Mouse (Mus musculus) MEL (cell line): ENCODE data around the gene Fgf11. TPM values are rescaled to one million over a fixed set of nuclear protein-coding genes. Genes with fewer than 3 reads are reported as not detected.
A peak's percentile ranks its signal among the peaks of the same experiment; 100 is the strongest.

Experiments
- DNase-seq: peaks from one replicate; pipeline ENCODE4 v3.0.0; 2011; ENCODE audit warnings: low read depth, low spot score
- H3K27ac ChIP-seq: 2 replicates; pipeline ENCODE4 v1.5.1; 2012; ENCODE audit warnings: low read depth, mild to moderate bottlenecking, control low read depth, low read length, moderate library complexity; ENCODE audit not compliant: control insufficient read depth
- H3K27me3 ChIP-seq, 2 experiments: fragments of 150-350 bp in 1 of 2; sonication (generic) in 1 of 2; 2 replicates each; pipeline ENCODE4 v1.6.1; 2012; ENCODE audit warnings: low read length in 2 of 2, mild to moderate bottlenecking in 2 of 2, improper control_type of control experiment in 1 of 2, moderate library complexity in 1 of 2; ENCODE audit not compliant: insufficient read depth in 2 of 2, control insufficient read depth in 1 of 2
- H3K36me3 ChIP-seq, 2 experiments: 2 replicates each; pipeline ENCODE4 v1.6.1; 2012 to 2014; ENCODE audit warnings: low read length in 2 of 2, improper control_type of control experiment in 1 of 2, inconsistent platforms in 1 of 2, mild to moderate bottlenecking in 1 of 2; ENCODE audit not compliant: insufficient read depth in 2 of 2, control insufficient read depth in 1 of 2
- H3K4me1 ChIP-seq, 2 experiments: fragments of 150-350 bp in 1 of 2; sonication (generic) in 1 of 2; 2 replicates each; pipeline ENCODE4 v1.6.1; 2012; ENCODE audit warnings: low read length in 2 of 2, improper control_type of control experiment in 1 of 2, mild to moderate bottlenecking in 1 of 2; ENCODE audit not compliant: insufficient read depth in 2 of 2, control insufficient read depth in 1 of 2
- H3K4me3 ChIP-seq, 2 experiments: fragments of 150-350 bp in 1 of 2; sonication (generic) in 1 of 2; 2 replicates each; pipeline ENCODE4 v1.5.1; 2012; ENCODE audit warnings: low read depth in 2 of 2, low read length in 2 of 2, mild to moderate bottlenecking in 2 of 2, moderate library complexity in 2 of 2, control low read depth in 1 of 2, improper control_type of control experiment in 1 of 2; ENCODE audit not compliant: control insufficient read depth in 1 of 2, insufficient read depth in 1 of 2
- H3K79me2 ChIP-seq: 2 replicates; pipeline ENCODE4 v1.6.1; 2012; ENCODE audit warnings: mild to moderate bottlenecking, low read length, moderate library complexity; ENCODE audit not compliant: control insufficient read depth, poor library complexity, insufficient read depth
- H3K9ac ChIP-seq: 2 replicates; pipeline ENCODE4 v1.6.1; 2012; ENCODE audit warnings: low read depth, mild to moderate bottlenecking, control low read depth, low read length, moderate library complexity; ENCODE audit not compliant: control insufficient read depth, poor library complexity, severe bottlenecking
- H3K9me3 ChIP-seq: fragments of 150-350 bp; sonication (generic); replicated peaks from 2 replicates; pipeline ENCODE4 v1.6.1; 2012; ENCODE audit warnings: mild to moderate bottlenecking, low read length, improper control_type of control experiment, moderate library complexity; ENCODE audit not compliant: insufficient read depth
- BHLHE40 ChIP-seq: IDR thresholded peaks from 2 replicates; pipeline ENCODE4 v1.6.1; 2012; ENCODE audit warnings: low read depth, mild to moderate bottlenecking, inconsistent platforms, low read length, improper control_type of control experiment, borderline replicate concordance
- ELF1 ChIP-seq: IDR thresholded peaks from 2 replicates; pipeline ENCODE4 v1.6.1; 2014; ENCODE audit warnings: low read depth, mild to moderate bottlenecking, inconsistent platforms, low read length, improper control_type of control experiment, moderate library complexity
- GATA1 ChIP-seq: IDR thresholded peaks from 2 replicates; pipeline ENCODE4 v1.6.1; 2011; ENCODE audit warnings: low read depth, low read length, improper control_type of control experiment
- KAT2A ChIP-seq: conservative IDR thresholded peaks from 2 replicates; pipeline ENCODE4 v1.6.1; 2012; ENCODE audit warnings: low read depth, low read length, improper control_type of control experiment, inconsistent platforms
- MAX ChIP-seq: IDR thresholded peaks from 2 replicates; pipeline ENCODE4 v1.6.1; 2011; ENCODE audit warnings: low read length, improper control_type of control experiment
- MAZ ChIP-seq: IDR thresholded peaks from 2 replicates; pipeline ENCODE4 v1.6.1; 2012; ENCODE audit warnings: low read depth, mild to moderate bottlenecking, inconsistent platforms, low read length, improper control_type of control experiment
- MEF2A ChIP-seq: IDR thresholded peaks from 2 replicates; pipeline ENCODE4 v1.6.1; 2014; ENCODE audit warnings: low read depth, mild to moderate bottlenecking, inconsistent platforms, low read length, improper control_type of control experiment; ENCODE audit not compliant: poor library complexity, insufficient replicate concordance, severe bottlenecking; ENCODE audit errors: extremely low read depth
- MXI1 ChIP-seq: IDR thresholded peaks from 2 replicates; pipeline ENCODE4 v1.6.1; 2011; ENCODE audit warnings: mild to moderate bottlenecking, low read depth, low read length, improper control_type of control experiment
- MYB ChIP-seq: IDR thresholded peaks from 2 replicates; pipeline ENCODE4 v1.6.1; 2011; ENCODE audit warnings: mild to moderate bottlenecking, low read depth, low read length, improper control_type of control experiment
- NRF1 ChIP-seq: IDR thresholded peaks from 2 replicates; pipeline ENCODE4 v1.6.1; 2014; ENCODE audit warnings: low read depth, mild to moderate bottlenecking, inconsistent platforms, low read length, improper control_type of control experiment, moderate library complexity; ENCODE audit not compliant: poor library complexity, insufficient read depth, severe bottlenecking
- POLR2AphosphoS2 ChIP-seq: IDR thresholded peaks from 2 replicates; pipeline ENCODE4 v1.6.1; 2011; ENCODE audit warnings: low read length, improper control_type of control experiment
- POLR2AphosphoS5 ChIP-seq: IDR thresholded peaks from 2 replicates; pipeline ENCODE4 v1.6.1; 2012; ENCODE audit warnings: low read depth, borderline replicate concordance, mild to moderate bottlenecking, inconsistent platforms, low read length, moderate library complexity, mixed read lengths
- RAD21 ChIP-seq: IDR thresholded peaks from 2 replicates; pipeline ENCODE4 v1.6.1; 2011; ENCODE audit warnings: mild to moderate bottlenecking, low read depth, low read length, improper control_type of control experiment
- SIN3A ChIP-seq: IDR thresholded peaks from 2 replicates; pipeline ENCODE4 v1.6.1; 2012; ENCODE audit warnings: low read length, improper control_type of control experiment, inconsistent platforms
- SMC3 ChIP-seq: IDR thresholded peaks from 2 replicates; pipeline ENCODE4 v1.6.1; 2011; ENCODE audit warnings: low read depth, low read length, improper control_type of control experiment
- UBTF ChIP-seq: IDR thresholded peaks from 2 replicates; pipeline ENCODE4 v1.6.1; 2012; ENCODE audit warnings: low read depth, mild to moderate bottlenecking, inconsistent platforms, low read length, improper control_type of control experiment, moderate library complexity, borderline replicate concordance; ENCODE audit not compliant: insufficient read depth
- USF1 ChIP-seq: IDR thresholded peaks from 2 replicates; pipeline ENCODE4 v1.6.1; 2014; ENCODE audit warnings: low read depth, mild to moderate bottlenecking, inconsistent platforms, low read length, improper control_type of control experiment, moderate library complexity
- USF2 ChIP-seq, 2 experiments: IDR thresholded peaks; 2 replicates each; pipeline ENCODE4 v1.6.1; 2011 to 2012; ENCODE audit warnings: improper control_type of control experiment in 2 of 2, low read length in 2 of 2, borderline replicate concordance in 1 of 2, inconsistent platforms in 1 of 2, low read depth in 1 of 2, mild to moderate bottlenecking in 1 of 2; ENCODE audit not compliant: insufficient read depth in 1 of 2
- ZMIZ1 ChIP-seq: IDR thresholded peaks from 2 replicates; pipeline ENCODE4 v1.6.1; 2012; ENCODE audit warnings: low read depth, mild to moderate bottlenecking, inconsistent platforms, low read length, improper control_type of control experiment, moderate library complexity
- polyA plus RNA-seq, 2 experiments: library from polyadenylated mRNA; stranded (reverse) in 1 of 2; unstranded in 1 of 2; fragments of >175 nt in 1 of 2; fragments of >200 nt in 1 of 2; gene quantifications; 2 replicates each; pipeline versions ENCODE4 v1.2.1 to v1.2.4; 2012; ENCODE audit warnings: low replicate concordance in 2 of 2, low read depth in 1 of 2; ENCODE audit not compliant: insufficient read length in 2 of 2, insufficient read depth in 1 of 2, missing spikeins in 1 of 2
- total RNA-seq: library from RNA; depleted of rRNA; stranded (reverse); fragments of 300-350 nt; gene quantifications from 2 replicates; pipeline ENCODE4 v1.2.3, GENCODE M21; 2012

The Fgf11 gene
- total and polyA plus RNA-seq, 3 experiments: 5.1 to 26.8 TPM; not detected in 1

- peak; percentile 41 for DNase-seq
- no peak overlapping the region for H3K27ac ChIP-seq
- H3K4me3 ChIP-seq: peak overlapping the region; percentile 60 to 97
- peaks cover 0 to 14% of the 10 kb centered on the region in 2 experiments; a peak in 2 of 4 replicates for H3K36me3 ChIP-seq
- no peaks in the 10 kb centered on the region for H3K9me3 ChIP-seq
- H3K4me1 ChIP-seq: peaks cover 10 to 28% of the 10 kb centered on the region in 2 experiments
- TF ChIP-seq MAZ (peak; percentile 64; the same call in 1 of the 2 replicates), UBTF (0 out of 2 replicates have a peak, but pooled peaks have one; percentile 56), POLR2AphosphoS2 (no peak)
- H3K79me2 ChIP-seq: peaks cover 1% of the 10 kb centered on the region; the same call in 1 of the 2 replicates
- H3K27me3 ChIP-seq: no peaks in the 10 kb centered on the region; a peak in 1 of 4 replicates
- H3K9ac ChIP-seq: peak overlapping the region; percentile 67
These were observed 35.3 kb upstream of the Fgf11 start for GRCm38 (mm10) chr11:69836703-69837576.

GRCm38 (mm10) chr11:69835966-69836335, 34.3 kb upstream of the Fgf11 start:
- Histone ChIP-seq H3K4me3 (no peak overlapping the region), H3K9ac (no peak overlapping the region), H3K27ac (no peak overlapping the region), H3K79me2 (peaks cover 1% of the 10 kb centered on the region; the same call in 1 of the 2 replicates), H3K27me3 (no peaks in the 10 kb centered on the region; a peak in 1 of 4 replicates), H3K36me3 (peaks cover 0 to 14% of the 10 kb centered on the region in 2 experiments; a peak in 2 of 4 replicates), H3K4me1 (peaks cover 10 to 28% of the 10 kb centered on the region in 2 experiments), H3K9me3 (no peaks in the 10 kb centered on the region)
- TF ChIP-seq MAX (no peak), MEF2A (no peak), SIN3A (peak; percentile 18; the same call in 1 of the 2 replicates)
- no peak for DNase-seq

- Histone ChIP-seq H3K4me3 (peak overlapping the region in 1 of 2 experiments; percentile 55; a peak in 1 of 4 replicates), H3K9me3 (no peaks in the 10 kb centered on the region), H3K79me2 (peaks cover 1% of the 10 kb centered on the region; the same call in 1 of the 2 replicates), H3K27ac (no peak overlapping the region), H3K9ac (peak overlapping the region; percentile 66), H3K36me3 (peaks cover 0 to 14% of the 10 kb centered on the region in 2 experiments; a peak in 2 of 4 replicates), H3K27me3 (no peaks in the 10 kb centered on the region; a peak in 1 of 4 replicates), H3K4me1 (peaks cover 10 to 28% of the 10 kb centered on the region in 2 experiments)
- TF ChIP-seq RAD21: no peak
- TF ChIP-seq ZMIZ1: no peak
- no peak for TF ChIP-seq SMC3
- no peak for TF ChIP-seq BHLHE40
- no peak for TF ChIP-seq MEF2A
- TF ChIP-seq MAZ: no peak
- TF ChIP-seq MYB: no peak
- no peak for TF ChIP-seq KAT2A
- no peak for TF ChIP-seq GATA1
- no peak for TF ChIP-seq SIN3A
- no peak for TF ChIP-seq POLR2AphosphoS5
- TF ChIP-seq MXI1: no peak
- TF ChIP-seq MAX: no peak
- TF ChIP-seq ELF1: no peak
- TF ChIP-seq USF1: no peak
- TF ChIP-seq USF2 (IDR thresholded peaks at IDR 0.05; ENCODE audit: borderline replicate concordance in 1 of 2, insufficient read depth in 1 of 2, low read depth in 1 of 2, low read length in 2 of 2): no peak
- TF ChIP-seq NRF1: no peak
- no peak for TF ChIP-seq POLR2AphosphoS2
- DNase-seq: peak; percentile 34
These were observed 33.8 kb upstream of the Fgf11 start for GRCm38 (mm10) chr11:69835326-69835965.
